Mouse (Mus musculus) cerebellum, adult 2 months (tissue): ENCODE results near the gene Lhfpl4. TPM values are rescaled to one million over a fixed set of nuclear protein-coding genes. Genes with fewer than 3 reads are reported as not detected.
A peak's percentile ranks its signal among the peaks of the same experiment; 100 is the strongest.

Experiments
- DNase-seq, 2 experiments: peaks; one replicate each; pipeline ENCODE4 v3.0.0; 2021
- H3K27ac ChIP-seq: fragments of 200-500 bp; 2 replicates; pipeline ENCODE4 v1.5.1; 2012; ENCODE audit warnings: low read length, control low read depth, inconsistent platforms; ENCODE audit not compliant: insufficient read depth
- H3K27me3 ChIP-seq: fragments of 200-500 bp; 2 replicates; pipeline ENCODE4 v1.6.1; 2012; ENCODE audit warnings: inconsistent platforms, mild to moderate bottlenecking, low read length, moderate library complexity; ENCODE audit not compliant: control insufficient read depth, insufficient read depth
- H3K4me1 ChIP-seq: fragments of 200-500 bp; 2 replicates; pipeline ENCODE4 v1.6.1; 2011; ENCODE audit warnings: low read length; ENCODE audit not compliant: control insufficient read depth, insufficient read depth
- H3K4me3 ChIP-seq: fragments of 200-500 bp; replicated peaks from 2 replicates; pipeline ENCODE3; 2011; ENCODE audit warnings: mild to moderate bottlenecking, low read depth, low read length, control low read depth; ENCODE audit not compliant: insufficient read depth
- CTCF ChIP-seq: fragments of 200-500 bp; IDR thresholded peaks from 2 replicates; pipeline ENCODE4 v1.5.1; 2011; ENCODE audit warnings: low read depth, mild to moderate bottlenecking, control low read depth, low read length, moderate library complexity, borderline replicate concordance; ENCODE audit not compliant: insufficient read depth
- POLR2A ChIP-seq: fragments of 200-500 bp; IDR thresholded peaks from 2 replicates; pipeline ENCODE4 v1.6.1; 2011; ENCODE audit warnings: low read length, control low read depth, borderline replicate concordance; ENCODE audit not compliant: insufficient read depth
- WGBS: fragments of 180-500 bp; shearing (Covaris S2); methylation state at CpG from one replicate; pipeline ENCODE4 v1.1.7; 2018; 5-methylcytosine and 5-hydroxymethylcytosine counted together
- polyA plus RNA-seq: library from polyadenylated mRNA; depleted of rRNA; stranded (reverse); fragments of >200 nt; gene quantifications from 2 replicates; pipeline ENCODE4 v1.2.3, GENCODE M21; 2012

Lhfpl4 gene
- polyA plus RNA-seq, 1 experiment = 57.5 TPM

- WGBS = 71% methylated on average over 2 of the region's 2 CpGs
- no peaks in the 10 kb centered on the region for H3K27me3 ChIP-seq
Measured at GRCm38 (mm10) chr6:113216280-113216679, 21.1 kb upstream of the Lhfpl4 start.

GRCm38 (mm10) chr6:113195596-113195992, 410 bp upstream of the Lhfpl4 start:
- 3% methylated on average over 9 of the region's 9 CpGs for WGBS
- Histone ChIP-seq H3K4me3 (peak overlapping the region; percentile 97), H3K27me3 (no peaks in the 10 kb centered on the region), H3K4me1 (peaks cover 12% of the 10 kb centered on the region; the same call in 1 of the 2 replicates), H3K27ac (peak overlapping the region; percentile 80)
- DNase-seq = no peak
- TF ChIP-seq POLR2A (no peak), CTCF (no peak)

More at GRCm38 (mm10) chr6:113216280-113216679, 21.1 kb upstream of the Lhfpl4 start:
- no peak overlapping the region for H3K27ac ChIP-seq
- DNase-seq = no peak
- no peaks in the 10 kb centered on the region for H3K4me1 ChIP-seq
- TF ChIP-seq CTCF = no peak
- TF ChIP-seq POLR2A = no peak
- no peak overlapping the region for H3K4me3 ChIP-seq

- 2% methylated on average over 5 of the region's 5 CpGs for WGBS
- peak overlapping the region; percentile 97 for H3K4me3 ChIP-seq
- no peak for TF ChIP-seq POLR2A
- no peak for TF ChIP-seq CTCF
- no peak for DNase-seq
- no peaks in the 10 kb centered on the region for H3K27me3 ChIP-seq
- peaks cover 12% of the 10 kb centered on the region; the same call in 1 of the 2 replicates for H3K4me1 ChIP-seq
- no peak overlapping the region for H3K27ac ChIP-seq
Measured at GRCm38 (mm10) chr6:113194517-113194840, 705 bp downstream of the Lhfpl4 start.

- peaks cover 12% of the 10 kb centered on the region; the same call in 1 of the 2 replicates for H3K4me1 ChIP-seq
- 3% methylated on average over 46 of the region's 46 CpGs for WGBS
- DNase-seq = peak; percentile 50 to 52
- TF ChIP-seq POLR2A (no peak), CTCF (no peak)
- peak overlapping the region; percentile 97 for H3K4me3 ChIP-seq
- H3K27ac ChIP-seq = no peak overlapping the region
- H3K27me3 ChIP-seq = no peaks in the 10 kb centered on the region
Measured at GRCm38 (mm10) chr6:113193765-113194460, 1.3 kb downstream of the Lhfpl4 start.

- TF ChIP-seq CTCF = no peak
- no peak for TF ChIP-seq POLR2A
- peaks cover 3% of the 10 kb centered on the region; the same call in 1 of the 2 replicates for H3K4me1 ChIP-seq
- DNase-seq = no peak
- H3K4me3 ChIP-seq = no peak overlapping the region
- H3K27ac ChIP-seq = no peak overlapping the region
- H3K27me3 ChIP-seq = no peaks in the 10 kb centered on the region
- WGBS = 83% methylated on average over 21 of the region's 21 CpGs
Measured at GRCm38 (mm10) chr6:113184866-113185525, 10.2 kb downstream of the Lhfpl4 start.

- Histone ChIP-seq H3K27me3 (no peaks in the 10 kb centered on the region), H3K4me1 (peaks cover 3% of the 10 kb centered on the region; the same call in 1 of the 2 replicates), H3K27ac (no peak overlapping the region), H3K4me3 (no peak overlapping the region)
- WGBS = 78% methylated on average over 9 of the region's 9 CpGs
- TF ChIP-seq CTCF (no peak), POLR2A (no peak)
- DNase-seq = no peak
Measured at GRCm38 (mm10) chr6:113184163-113184562, 11.0 kb downstream of the Lhfpl4 start.

- no peak overlapping the region for H3K4me3 ChIP-seq
- no peak overlapping the region for H3K27ac ChIP-seq
- H3K27me3 ChIP-seq = no peaks in the 10 kb centered on the region
- WGBS = 26% methylated on average over 4 of the region's 4 CpGs
- DNase-seq = no peak
- no peak for TF ChIP-seq POLR2A
- TF ChIP-seq CTCF = no peak
- H3K4me1 ChIP-seq = peaks cover 5% of the 10 kb centered on the region
Measured at GRCm38 (mm10) chr6:113179195-113179733, 15.9 kb downstream of the Lhfpl4 start.
